Mouse (Mus musculus) MEL (cell line): Measurements from ENCODE around the gene Thap8. TPM values are rescaled to one million over a fixed set of nuclear protein-coding genes. Genes with fewer than 3 reads are reported as not detected.

ENCODE experiments used
- DNase-seq: peaks from one replicate; pipeline ENCODE4 v3.0.0; 2011; ENCODE audit warnings: low read depth, low spot score
- H3K27ac ChIP-seq: 2 replicates; pipeline ENCODE4 v1.5.1; 2012; ENCODE audit warnings: low read depth, mild to moderate bottlenecking, control low read depth, low read length, moderate library complexity; ENCODE audit not compliant: control insufficient read depth
- H3K27me3 ChIP-seq, 2 experiments: fragments of 150-350 bp in 1 of 2; sonication (generic) in 1 of 2; 2 replicates each; pipeline ENCODE4 v1.6.1; 2012; ENCODE audit warnings: low read length in 2 of 2, mild to moderate bottlenecking in 2 of 2, improper control_type of control experiment in 1 of 2, moderate library complexity in 1 of 2; ENCODE audit not compliant: insufficient read depth in 2 of 2, control insufficient read depth in 1 of 2
- H3K36me3 ChIP-seq, 2 experiments: 2 replicates each; pipeline ENCODE4 v1.6.1; 2012 to 2014; ENCODE audit warnings: low read length in 2 of 2, improper control_type of control experiment in 1 of 2, inconsistent platforms in 1 of 2, mild to moderate bottlenecking in 1 of 2; ENCODE audit not compliant: insufficient read depth in 2 of 2, control insufficient read depth in 1 of 2
- H3K4me1 ChIP-seq, 2 experiments: fragments of 150-350 bp in 1 of 2; sonication (generic) in 1 of 2; 2 replicates each; pipeline ENCODE4 v1.6.1; 2012; ENCODE audit warnings: low read length in 2 of 2, improper control_type of control experiment in 1 of 2, mild to moderate bottlenecking in 1 of 2; ENCODE audit not compliant: insufficient read depth in 2 of 2, control insufficient read depth in 1 of 2
- H3K4me3 ChIP-seq, 2 experiments: fragments of 150-350 bp in 1 of 2; sonication (generic) in 1 of 2; 2 replicates each; pipeline ENCODE4 v1.5.1; 2012; ENCODE audit warnings: low read depth in 2 of 2, low read length in 2 of 2, mild to moderate bottlenecking in 2 of 2, moderate library complexity in 2 of 2, control low read depth in 1 of 2, improper control_type of control experiment in 1 of 2; ENCODE audit not compliant: control insufficient read depth in 1 of 2, insufficient read depth in 1 of 2
- H3K79me2 ChIP-seq: 2 replicates; pipeline ENCODE4 v1.6.1; 2012; ENCODE audit warnings: mild to moderate bottlenecking, low read length, moderate library complexity; ENCODE audit not compliant: control insufficient read depth, poor library complexity, insufficient read depth
- H3K9ac ChIP-seq: 2 replicates; pipeline ENCODE4 v1.6.1; 2012; ENCODE audit warnings: low read depth, mild to moderate bottlenecking, control low read depth, low read length, moderate library complexity; ENCODE audit not compliant: control insufficient read depth, poor library complexity, severe bottlenecking
- H3K9me3 ChIP-seq: fragments of 150-350 bp; sonication (generic); replicated peaks from 2 replicates; pipeline ENCODE4 v1.6.1; 2012; ENCODE audit warnings: mild to moderate bottlenecking, low read length, improper control_type of control experiment, moderate library complexity; ENCODE audit not compliant: insufficient read depth
- CTCF ChIP-seq, 3 experiments: IDR thresholded peaks in 2 of 3; conservative IDR thresholded peaks in 1 of 3; 2 replicates each; pipeline ENCODE4 v1.5.1; 2011 to 2012; ENCODE audit warnings: low read length in 3 of 3, low read depth in 2 of 3, mild to moderate bottlenecking in 2 of 3, improper control_type of control experiment in 1 of 3, inconsistent platforms in 1 of 3, mixed read lengths in 1 of 3, moderate library complexity in 1 of 3; ENCODE audit not compliant: control insufficient read depth in 1 of 3, insufficient read depth in 1 of 3, poor library complexity in 1 of 3, severe bottlenecking in 1 of 3
- ETS1 ChIP-seq: IDR thresholded peaks from 2 replicates; pipeline ENCODE4 v1.6.1; 2012; ENCODE audit warnings: low read depth, mild to moderate bottlenecking, inconsistent platforms, low read length, improper control_type of control experiment, moderate library complexity
- GATA1 ChIP-seq: IDR thresholded peaks from 2 replicates; pipeline ENCODE4 v1.6.1; 2011; ENCODE audit warnings: low read depth, low read length, improper control_type of control experiment
- HCFC1 ChIP-seq: IDR thresholded peaks from 2 replicates; pipeline ENCODE4 v1.6.1; 2012; ENCODE audit warnings: low read depth, mild to moderate bottlenecking, inconsistent platforms, low read length, improper control_type of control experiment, moderate library complexity
- JUND ChIP-seq: IDR thresholded peaks from 2 replicates; pipeline ENCODE4 v1.6.1; 2011; ENCODE audit warnings: low read depth, mild to moderate bottlenecking, improper control_type of control experiment, low read length
- KAT2A ChIP-seq: conservative IDR thresholded peaks from 2 replicates; pipeline ENCODE4 v1.6.1; 2012; ENCODE audit warnings: low read depth, low read length, improper control_type of control experiment, inconsistent platforms
- MAFK ChIP-seq: IDR thresholded peaks from 2 replicates; pipeline ENCODE4 v1.6.1; 2011; ENCODE audit warnings: low read depth, mild to moderate bottlenecking, low read length, improper control_type of control experiment, borderline replicate concordance
- MAX ChIP-seq: IDR thresholded peaks from 2 replicates; pipeline ENCODE4 v1.6.1; 2011; ENCODE audit warnings: low read length, improper control_type of control experiment
- MAZ ChIP-seq: IDR thresholded peaks from 2 replicates; pipeline ENCODE4 v1.6.1; 2012; ENCODE audit warnings: low read depth, mild to moderate bottlenecking, inconsistent platforms, low read length, improper control_type of control experiment
- MXI1 ChIP-seq: IDR thresholded peaks from 2 replicates; pipeline ENCODE4 v1.6.1; 2011; ENCODE audit warnings: mild to moderate bottlenecking, low read depth, low read length, improper control_type of control experiment
- MYB ChIP-seq: IDR thresholded peaks from 2 replicates; pipeline ENCODE4 v1.6.1; 2011; ENCODE audit warnings: mild to moderate bottlenecking, low read depth, low read length, improper control_type of control experiment
- NELFE ChIP-seq: IDR thresholded peaks from 2 replicates; pipeline ENCODE4 v1.6.1; 2011; ENCODE audit warnings: low read depth, low read length, improper control_type of control experiment
- NRF1 ChIP-seq: IDR thresholded peaks from 2 replicates; pipeline ENCODE4 v1.6.1; 2014; ENCODE audit warnings: low read depth, mild to moderate bottlenecking, inconsistent platforms, low read length, improper control_type of control experiment, moderate library complexity; ENCODE audit not compliant: poor library complexity, insufficient read depth, severe bottlenecking
- POLR2AphosphoS2 ChIP-seq: IDR thresholded peaks from 2 replicates; pipeline ENCODE4 v1.6.1; 2011; ENCODE audit warnings: low read length, improper control_type of control experiment
- POLR2AphosphoS5 ChIP-seq: IDR thresholded peaks from 2 replicates; pipeline ENCODE4 v1.6.1; 2012; ENCODE audit warnings: low read depth, borderline replicate concordance, mild to moderate bottlenecking, inconsistent platforms, low read length, moderate library complexity, mixed read lengths
- RAD21 ChIP-seq: IDR thresholded peaks from 2 replicates; pipeline ENCODE4 v1.6.1; 2011; ENCODE audit warnings: mild to moderate bottlenecking, low read depth, low read length, improper control_type of control experiment
- SIN3A ChIP-seq: IDR thresholded peaks from 2 replicates; pipeline ENCODE4 v1.6.1; 2012; ENCODE audit warnings: low read length, improper control_type of control experiment, inconsistent platforms
- SMC3 ChIP-seq: IDR thresholded peaks from 2 replicates; pipeline ENCODE4 v1.6.1; 2011; ENCODE audit warnings: low read depth, low read length, improper control_type of control experiment
- TBP ChIP-seq: IDR thresholded peaks from 2 replicates; pipeline ENCODE4 v1.8.0; 2011; ENCODE audit warnings: low read depth, low read length, improper control_type of control experiment
- TCF12 ChIP-seq: IDR thresholded peaks from 2 replicates; pipeline ENCODE4 v1.6.1; 2014; ENCODE audit warnings: low read depth, mild to moderate bottlenecking, inconsistent platforms, low read length, improper control_type of control experiment, moderate library complexity
- UBTF ChIP-seq: IDR thresholded peaks from 2 replicates; pipeline ENCODE4 v1.6.1; 2012; ENCODE audit warnings: low read depth, mild to moderate bottlenecking, inconsistent platforms, low read length, improper control_type of control experiment, moderate library complexity, borderline replicate concordance; ENCODE audit not compliant: insufficient read depth
- USF1 ChIP-seq: IDR thresholded peaks from 2 replicates; pipeline ENCODE4 v1.6.1; 2014; ENCODE audit warnings: low read depth, mild to moderate bottlenecking, inconsistent platforms, low read length, improper control_type of control experiment, moderate library complexity
- USF2 ChIP-seq, 2 experiments: IDR thresholded peaks; 2 replicates each; pipeline ENCODE4 v1.6.1; 2011 to 2012; ENCODE audit warnings: improper control_type of control experiment in 2 of 2, low read length in 2 of 2, borderline replicate concordance in 1 of 2, inconsistent platforms in 1 of 2, low read depth in 1 of 2, mild to moderate bottlenecking in 1 of 2; ENCODE audit not compliant: insufficient read depth in 1 of 2
- ZC3H11A ChIP-seq: IDR thresholded peaks from 2 replicates; pipeline ENCODE4 v1.6.1; 2012; ENCODE audit warnings: low read depth, mild to moderate bottlenecking, inconsistent platforms, low read length, improper control_type of control experiment
- ZKSCAN1 ChIP-seq: IDR thresholded peaks from 2 replicates; pipeline ENCODE4 v1.6.1; 2012; ENCODE audit warnings: low read depth, mild to moderate bottlenecking, inconsistent platforms, low read length, improper control_type of control experiment, moderate library complexity
- ZNF384 ChIP-seq: IDR thresholded peaks from 2 replicates; pipeline ENCODE4 v1.6.1; 2012; ENCODE audit warnings: low read depth, mild to moderate bottlenecking, inconsistent platforms, low read length, improper control_type of control experiment
- polyA plus RNA-seq, 2 experiments: library from polyadenylated mRNA; stranded (reverse) in 1 of 2; unstranded in 1 of 2; fragments of >175 nt in 1 of 2; fragments of >200 nt in 1 of 2; gene quantifications; 2 replicates each; pipeline versions ENCODE4 v1.2.1 to v1.2.4; 2012; ENCODE audit warnings: low replicate concordance in 2 of 2, low read depth in 1 of 2; ENCODE audit not compliant: insufficient read length in 2 of 2, insufficient read depth in 1 of 2, missing spikeins in 1 of 2
- total RNA-seq: library from RNA; depleted of rRNA; stranded (reverse); fragments of 300-350 nt; gene quantifications from 2 replicates; pipeline ENCODE4 v1.2.3, GENCODE M21; 2012

Thap8 gene
- total and polyA plus RNA-seq, 3 experiments = 0.46 to 0.73 TPM; not detected in 1

DNA sequence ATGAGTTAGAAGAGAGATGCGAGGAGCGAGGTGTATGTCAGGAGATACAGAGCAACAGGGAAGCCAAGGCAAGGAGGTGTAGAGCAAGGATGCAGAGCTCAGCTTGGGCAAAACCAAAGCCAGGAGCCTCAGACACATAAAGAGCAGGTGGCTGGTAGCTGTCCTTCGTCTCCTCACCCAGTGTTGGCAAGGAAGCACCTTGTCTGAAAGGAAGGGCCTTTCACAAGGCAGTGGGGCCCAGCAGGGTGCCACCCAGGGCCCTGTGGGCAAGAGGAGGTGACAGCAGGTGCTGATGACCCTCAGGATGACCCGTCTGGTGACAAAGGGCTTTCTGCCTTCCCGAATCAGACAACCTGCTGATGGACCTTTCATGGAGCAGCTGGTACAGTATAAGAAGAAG, 54.7 kb downstream of the Thap8 start:
- H3K27ac ChIP-seq = no peak overlapping the region
- TF ChIP-seq MAX (no peak), UBTF (no peak), ETS1 (no peak), ZNF384 (no peak), ZKSCAN1 (no peak), GATA1 (no peak), NELFE (no peak), HCFC1 (no peak), SMC3 (no peak), USF1 (no peak), JUND (no peak), TCF12 (no peak), MYB (no peak), CTCF (IDR thresholded peaks at IDR 0.05 in 2 of 3, conservative IDR thresholded peaks at IDR 0.05 in 1 of 3; ENCODE audit: control insufficient read depth in 1 of 3, insufficient read depth in 1 of 3, low read depth in 2 of 3, low read length in 3 of 3, poor library complexity in 1 of 3, severe bottlenecking in 1 of 3) (no peak), NRF1 (no peak), MXI1 (no peak), RAD21 (no peak), MAZ (no peak), SIN3A (no peak)
- TF ChIP-seq, all 39 proteins: peak for 0
- Histone ChIP-seq H3K27me3 (no peaks in the 10 kb centered on the region; a peak in 1 of 4 replicates), H3K4me1 (peaks cover 4 to 19% of the 10 kb centered on the region in 2 experiments; a peak in 3 of 4 replicates), H3K36me3 (peaks cover 0 to 11% of the 10 kb centered on the region in 2 experiments; a peak in 2 of 4 replicates), H3K79me2 (no peaks in the 10 kb centered on the region), H3K4me3 (no peak overlapping the region), H3K9me3 (no peaks in the 10 kb centered on the region), H3K9ac (no peak overlapping the region)
- DNase-seq = no peak

DNA sequence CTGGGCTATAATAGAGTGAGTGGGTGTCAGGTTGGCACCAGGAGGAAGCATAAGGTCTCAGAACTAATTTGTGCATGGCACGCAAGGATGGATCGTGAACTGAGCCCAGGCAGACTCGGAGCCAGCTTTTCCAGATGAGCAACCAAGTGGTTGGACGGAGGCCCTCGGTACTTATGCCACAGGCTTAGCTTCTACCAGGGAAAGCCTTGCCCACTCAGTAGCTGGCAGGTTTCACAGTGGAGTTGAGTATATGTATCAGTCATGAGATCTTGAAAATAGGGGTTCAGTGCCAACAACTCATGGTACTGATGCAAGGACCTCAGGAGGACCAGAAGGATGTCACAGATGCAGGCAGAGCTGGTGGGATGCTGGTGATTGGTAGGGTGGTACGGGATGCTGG, 55.8 kb downstream of the Thap8 start:
- Histone ChIP-seq H3K27me3 (no peaks in the 10 kb centered on the region), H3K4me3 (no peak overlapping the region), H3K36me3 (peaks cover 0 to 11% of the 10 kb centered on the region in 2 experiments; a peak in 2 of 4 replicates), H3K79me2 (no peaks in the 10 kb centered on the region), H3K9ac (no peak overlapping the region), H3K27ac (no peak overlapping the region), H3K4me1 (peaks cover 4 to 19% of the 10 kb centered on the region in 2 experiments; a peak in 3 of 4 replicates), H3K9me3 (no peaks in the 10 kb centered on the region)
- TF ChIP-seq MYB = no peak
- no peak for TF ChIP-seq MAFK
- TF ChIP-seq NELFE = no peak
- TF ChIP-seq SMC3 = no peak
- TF ChIP-seq SIN3A = no peak
- TF ChIP-seq RAD21 = no peak
- TF ChIP-seq TBP = no peak
- TF ChIP-seq CTCF (IDR thresholded peaks at IDR 0.05 in 2 of 3, conservative IDR thresholded peaks at IDR 0.05 in 1 of 3; ENCODE audit: control insufficient read depth in 1 of 3, insufficient read depth in 1 of 3, low read depth in 2 of 3, low read length in 3 of 3, poor library complexity in 1 of 3, severe bottlenecking in 1 of 3) = no peak
- no peak for TF ChIP-seq USF2 (IDR thresholded peaks at IDR 0.05; ENCODE audit: borderline replicate concordance in 1 of 2, insufficient read depth in 1 of 2, low read depth in 1 of 2, low read length in 2 of 2)
- TF ChIP-seq MXI1 = no peak
- TF ChIP-seq POLR2AphosphoS5 = no peak
- no peak for TF ChIP-seq ZC3H11A
- TF ChIP-seq KAT2A = no peak
- no peak for TF ChIP-seq POLR2AphosphoS2
- TF ChIP-seq JUND = no peak
- TF ChIP-seq ZNF384 = no peak
- no peak for TF ChIP-seq UBTF
- DNase-seq = no peak
